Mouse (Mus musculus): ENCODE results near the gene Mfn2. TPM values are rescaled to one million over a fixed set of nuclear protein-coding genes. Genes with fewer than 3 reads are reported as not detected.
A peak's percentile ranks its signal among the peaks of the same experiment; 100 is the strongest.

Gene Mfn2
- polyA plus RNA-seq, 1 experiment from 2014 or later = 17.7 TPM

DNA sequence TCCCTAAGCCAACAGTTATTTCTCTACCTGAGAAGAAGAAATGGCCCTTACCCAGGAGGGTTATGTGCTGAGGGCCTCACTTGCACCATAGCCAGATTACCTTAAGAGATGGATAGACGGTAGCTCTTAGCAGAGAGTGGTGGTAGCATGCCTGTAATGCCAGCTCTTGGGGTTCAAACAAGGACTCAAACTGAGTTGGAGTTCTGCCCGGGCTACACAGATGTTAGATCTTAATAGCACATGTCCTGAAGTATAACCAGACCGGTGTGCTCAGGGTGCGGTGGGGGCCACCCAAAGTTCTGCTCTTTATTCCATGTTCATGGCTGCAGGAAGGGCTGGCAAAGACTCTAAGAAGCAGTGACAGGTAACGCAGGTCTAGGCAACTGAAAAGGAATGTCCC lies 5.0 kb upstream of the Mfn2 start:
- no peak for ATAC-seq (ENCODE audit: low read depth)
- H3K4me1 ChIP-seq (replicated peaks) = peaks cover 5% of the 10 kb centered on the region
- no peak overlapping the region for H3K4me2 ChIP-seq
- no peak overlapping the region for H3K4me3 ChIP-seq (replicated peaks)
- H3K27me3 ChIP-seq = no peaks in the 10 kb centered on the region
- 71% methylated on average over 5 of the region's 5 CpGs for WGBS (ENCODE audit: insufficient replicate concordance)
- no peak for DNase-seq
- H3K36me3 ChIP-seq = peaks cover 22% of the 10 kb centered on the region
- H3K27ac ChIP-seq = no peak overlapping the region
- H3K9ac ChIP-seq = no peak overlapping the region
- no peaks in the 10 kb centered on the region for H3K9me3 ChIP-seq (replicated peaks)

DNA sequence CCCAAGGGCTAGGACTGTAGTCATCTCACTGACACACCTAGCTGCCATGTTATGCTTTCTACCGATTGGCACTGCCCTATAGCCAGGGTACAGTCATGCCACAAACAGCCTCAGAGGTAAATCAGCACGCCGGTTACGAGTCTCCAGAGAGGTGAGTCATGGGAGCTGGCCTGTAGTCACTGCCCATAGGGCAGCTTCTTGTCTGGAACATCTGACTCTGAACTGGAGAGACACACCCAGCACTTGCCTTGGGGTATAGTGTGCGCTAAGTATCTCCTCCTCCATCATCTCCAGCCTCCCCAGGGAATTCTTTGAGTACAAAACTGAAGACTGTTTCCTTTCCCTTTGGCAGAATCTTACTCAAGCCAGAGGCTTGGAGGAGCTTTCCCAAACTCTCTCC lies 1.7 kb upstream of the Mfn2 start:
- ATAC-seq (ENCODE audit: low read depth) = no peak

DNA sequence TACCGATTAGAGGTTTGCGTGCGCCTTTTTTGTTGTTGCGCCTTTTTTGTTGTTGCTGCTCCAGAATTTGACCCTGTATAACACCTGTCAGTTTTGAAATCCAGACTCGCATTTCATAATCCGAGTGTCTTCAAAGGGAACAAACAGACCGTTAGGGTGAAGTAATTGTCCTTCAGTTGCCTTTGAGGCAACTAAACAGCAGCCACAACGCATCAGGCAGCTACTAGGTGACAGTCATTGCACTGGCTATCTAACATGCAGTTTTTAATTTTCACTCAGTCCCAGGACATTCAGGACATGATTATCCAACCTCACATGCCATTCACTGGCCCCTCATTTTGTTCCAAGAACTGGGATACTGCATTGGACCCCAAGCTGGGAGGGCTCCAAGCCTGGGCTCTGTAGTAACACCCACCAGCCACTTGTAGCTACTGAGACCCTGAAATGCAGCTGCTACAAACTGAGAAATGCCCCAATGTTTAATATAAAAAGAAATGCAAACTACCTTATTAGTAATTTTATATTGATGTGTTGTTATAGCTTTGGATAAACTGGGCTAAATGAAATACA lies 671 bp upstream of the Mfn2 start:
- H3K4me2 ChIP-seq = peak overlapping the region; percentile 84
- no peaks in the 10 kb centered on the region for H3K9me3 ChIP-seq (replicated peaks)
- peak overlapping the region; percentile 91 for H3K9ac ChIP-seq
- under 1% methylated on average over 8 of the region's 8 CpGs for WGBS (ENCODE audit: insufficient replicate concordance)
- ATAC-seq (ENCODE audit: low read depth) = peak; percentile 13
- peaks cover 22% of the 10 kb centered on the region for H3K36me3 ChIP-seq
- peaks cover 28% of the 10 kb centered on the region for H3K4me1 ChIP-seq (replicated peaks)
- no peak for DNase-seq
- peak overlapping the region; percentile 95 for H3K4me3 ChIP-seq (replicated peaks)
- H3K27ac ChIP-seq = peak overlapping the region; percentile 19; the same call in 1 of the 2 replicates
- H3K27me3 ChIP-seq = no peaks in the 10 kb centered on the region

More for the DNA sequence above, 1.7 kb upstream of the Mfn2 start:
- WGBS (ENCODE audit: insufficient replicate concordance) = 75% methylated on average over 5 of the region's 5 CpGs
- Histone ChIP-seq H3K27ac (no peak overlapping the region), H3K4me2 (no peak overlapping the region), H3K36me3 (peaks cover 18% of the 10 kb centered on the region), H3K9ac (no peak overlapping the region), H3K4me1 (replicated peaks) (peaks cover 23% of the 10 kb centered on the region), H3K27me3 (no peaks in the 10 kb centered on the region), H3K4me3 (replicated peaks) (no peak overlapping the region), H3K9me3 (replicated peaks) (no peaks in the 10 kb centered on the region)
- DNase-seq = no peak

DNA sequence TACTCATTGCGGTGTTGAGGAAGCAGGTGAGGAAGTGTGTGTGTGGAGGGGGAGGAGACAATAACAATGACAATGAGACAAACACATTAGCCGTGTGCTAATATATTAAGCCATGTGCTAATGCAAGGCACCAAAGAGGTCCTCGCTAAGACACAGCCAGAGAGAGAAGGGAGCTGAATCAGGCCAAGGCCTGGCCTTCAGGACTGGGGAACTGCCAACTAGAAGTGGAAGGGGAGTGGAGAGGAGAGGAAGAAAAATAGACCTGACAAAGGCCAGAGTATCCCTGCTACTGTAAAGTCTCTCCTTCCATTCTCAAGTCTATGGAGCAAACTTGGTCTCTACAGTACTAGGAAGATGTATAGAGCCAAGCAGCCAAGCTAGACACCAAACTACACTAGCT lies 903 bp downstream of the Mfn2 start:
- DNase-seq (no peak), ATAC-seq (ENCODE audit: low read depth) (no peak)
- Histone ChIP-seq H3K27ac (peak overlapping the region; percentile 83; the same call in 1 of the 2 replicates), H3K4me1 (replicated peaks) (peaks cover 28% of the 10 kb centered on the region), H3K9ac (peak overlapping the region; percentile 91), H3K36me3 (peaks cover 33% of the 10 kb centered on the region), H3K27me3 (no peaks in the 10 kb centered on the region), H3K4me2 (peak overlapping the region; percentile 84), H3K9me3 (replicated peaks) (no peaks in the 10 kb centered on the region), H3K4me3 (replicated peaks) (peak overlapping the region; percentile 95)
- 64% methylated on average over 3 of the region's 3 CpGs for WGBS (ENCODE audit: insufficient replicate concordance)

DNA sequence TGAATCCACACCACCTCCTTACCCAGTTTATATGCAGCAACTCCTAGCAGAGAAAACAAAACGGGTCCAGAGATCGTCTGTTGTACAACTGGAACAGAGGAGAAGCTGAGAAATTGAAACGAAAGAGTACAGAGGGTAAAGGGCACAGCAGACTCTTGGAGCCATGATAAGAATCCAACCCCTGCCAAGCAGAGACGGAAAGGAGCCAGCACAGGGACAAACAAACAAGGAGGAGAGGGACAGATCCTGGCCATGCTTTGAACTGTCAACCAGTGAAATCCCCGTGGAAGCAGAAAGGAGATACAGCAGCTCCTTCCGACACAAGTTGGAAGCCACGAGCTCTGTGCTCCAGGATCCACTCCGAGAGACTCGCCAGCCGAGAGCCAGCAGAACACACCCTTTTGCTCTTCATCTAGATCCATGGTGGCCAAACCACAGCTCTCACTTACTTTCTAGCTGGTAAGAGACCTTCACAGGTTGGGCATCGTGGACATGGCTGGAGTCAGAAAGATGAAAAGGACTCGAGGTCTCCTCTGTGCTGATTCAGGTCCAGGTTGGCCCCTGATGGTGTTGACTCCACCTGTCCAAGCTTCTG lies 1.5 kb downstream of the Mfn2 start:
- H3K27me3 ChIP-seq = no peaks in the 10 kb centered on the region
- H3K4me2 ChIP-seq = peak overlapping the region; percentile 84; the same call in 1 of the 2 replicates
- H3K9ac ChIP-seq = 0 out of 2 replicates have a peak overlapping the region, but pooled peaks have one; percentile 91
- no peak for DNase-seq
- WGBS (ENCODE audit: insufficient replicate concordance) = 84% methylated on average over 12 of the region's 12 CpGs
- no peaks in the 10 kb centered on the region for H3K9me3 ChIP-seq (replicated peaks)
- ATAC-seq (ENCODE audit: low read depth) = no peak
- no peak overlapping the region for H3K27ac ChIP-seq
- peaks cover 28% of the 10 kb centered on the region for H3K4me1 ChIP-seq (replicated peaks)
- H3K4me3 ChIP-seq (replicated peaks) = peak overlapping the region; percentile 95
- peaks cover 39% of the 10 kb centered on the region for H3K36me3 ChIP-seq

DNA sequence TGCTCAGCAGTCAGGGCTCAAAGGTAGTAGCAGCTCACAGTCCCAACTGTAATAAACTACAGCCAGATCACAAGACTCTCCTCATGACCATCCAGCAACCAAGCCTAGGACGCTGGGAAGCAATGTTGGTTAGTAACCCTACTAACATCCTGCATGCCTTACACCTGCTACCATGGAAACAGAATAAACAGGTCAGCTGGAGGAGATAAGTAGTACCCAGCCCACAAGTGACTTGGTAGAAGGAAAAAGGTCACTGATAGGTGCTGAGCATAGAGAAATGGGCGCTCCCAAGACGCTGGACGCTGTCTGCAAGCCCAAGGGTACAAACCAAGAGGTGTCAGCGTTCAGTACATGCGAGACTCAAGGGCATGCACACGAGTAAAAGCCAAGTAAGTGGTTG lies 4.1 kb downstream of the Mfn2 start:
- H3K27me3 ChIP-seq = no peaks in the 10 kb centered on the region
- no peak overlapping the region for H3K9ac ChIP-seq
- H3K27ac ChIP-seq = 0 out of 2 replicates have a peak overlapping the region, but pooled peaks have one; percentile 1
- DNase-seq (no peak), ATAC-seq (ENCODE audit: low read depth) (no peak)
- peaks cover 28% of the 10 kb centered on the region for H3K4me1 ChIP-seq (replicated peaks)
- WGBS (ENCODE audit: insufficient replicate concordance) = 82% methylated on average over 7 of the region's 7 CpGs
- no peaks in the 10 kb centered on the region for H3K9me3 ChIP-seq (replicated peaks)
- peaks cover 65% of the 10 kb centered on the region for H3K36me3 ChIP-seq
- no peak overlapping the region for H3K4me2 ChIP-seq
- no peak overlapping the region for H3K4me3 ChIP-seq (replicated peaks)

DNA sequence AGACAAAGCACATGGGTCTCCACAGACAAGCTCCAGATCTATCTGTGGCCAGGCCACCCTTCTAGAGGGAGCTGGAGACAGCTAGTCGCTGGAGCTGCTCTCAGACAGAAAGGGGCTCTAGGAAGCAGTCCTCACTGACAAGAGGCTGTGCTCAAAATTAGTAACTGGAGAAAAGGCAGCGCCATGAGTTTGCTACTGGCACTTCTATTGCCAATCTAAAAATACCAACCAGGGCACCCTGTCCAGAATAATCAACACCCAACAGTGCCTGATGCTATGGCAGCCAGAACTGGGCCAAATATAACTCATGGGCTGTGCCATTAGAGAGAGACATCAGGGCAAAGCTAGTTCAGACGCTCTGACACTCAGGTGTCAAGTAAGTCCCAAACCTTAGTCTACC lies 7.2 kb downstream of the Mfn2 start:
- WGBS (ENCODE audit: insufficient replicate concordance) = 72% methylated on average over 3 of the region's 3 CpGs
- H3K9ac ChIP-seq = no peak overlapping the region
- no peak overlapping the region for H3K4me2 ChIP-seq
- H3K27ac ChIP-seq = no peak overlapping the region
- H3K4me3 ChIP-seq (replicated peaks) = no peak overlapping the region
- H3K36me3 ChIP-seq = peaks cover 82% of the 10 kb centered on the region
- peaks cover 5% of the 10 kb centered on the region; the same call in 1 of the 2 replicates for H3K4me1 ChIP-seq (replicated peaks)
- no peak for ATAC-seq (ENCODE audit: low read depth)
- no peak for DNase-seq
- no peaks in the 10 kb centered on the region for H3K9me3 ChIP-seq (replicated peaks)
- no peaks in the 10 kb centered on the region for H3K27me3 ChIP-seq

DNA sequence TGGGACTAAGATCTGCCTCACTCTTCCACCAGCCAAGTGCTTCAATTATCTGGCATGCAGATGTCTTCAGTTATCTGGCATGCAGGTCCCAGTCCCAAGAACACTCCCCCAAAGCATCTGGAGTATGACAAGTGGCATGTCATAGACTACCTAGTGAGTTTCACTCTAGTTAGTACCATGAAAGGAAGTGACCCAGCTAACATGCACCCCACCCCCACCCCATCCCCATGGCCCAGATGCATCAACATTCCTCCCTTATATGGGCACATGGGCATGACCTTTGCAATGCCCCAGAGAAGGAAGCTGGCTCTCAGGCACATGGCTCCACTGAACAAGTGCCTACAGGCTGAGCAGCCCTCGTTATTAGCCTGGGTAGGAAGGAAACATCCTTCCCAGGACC lies 8.1 kb downstream of the Mfn2 start:
- H3K4me1 ChIP-seq (replicated peaks) = 0 out of 2 replicates have a peak, but pooled peaks cover 5% of the 10 kb centered on the region
- no peak for ATAC-seq (ENCODE audit: low read depth)
- H3K36me3 ChIP-seq = peaks cover 84% of the 10 kb centered on the region

DNA sequence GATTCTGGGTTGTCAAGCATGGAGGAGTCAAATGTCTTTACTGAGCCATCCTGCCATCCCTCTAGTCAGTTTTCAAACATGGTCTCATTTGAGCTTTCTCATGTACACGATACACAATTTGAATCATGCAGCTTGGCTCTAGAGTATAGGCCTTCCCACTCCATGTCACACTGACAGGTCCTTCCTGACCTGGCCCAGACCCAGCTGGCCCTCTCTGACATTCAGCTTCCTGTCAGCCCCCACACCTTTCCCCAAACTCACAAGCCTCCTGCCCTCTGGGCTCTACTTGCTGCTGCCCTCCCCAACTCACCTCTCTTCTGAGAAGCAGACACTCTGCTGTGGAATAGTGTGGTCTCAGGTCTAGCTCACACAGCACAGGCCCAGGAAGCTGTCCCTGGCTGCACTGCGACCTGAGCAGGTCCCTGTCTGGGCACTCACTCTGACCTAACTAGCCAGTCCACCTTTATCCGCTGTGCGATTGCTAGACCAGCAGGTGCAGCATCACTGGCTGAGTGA lies 8.6 kb downstream of the Mfn2 start:
- Histone ChIP-seq H3K4me2 (no peak overlapping the region), H3K4me1 (replicated peaks) (0 out of 2 replicates have a peak, but pooled peaks cover 3% of the 10 kb centered on the region), H3K27ac (no peak overlapping the region), H3K27me3 (no peaks in the 10 kb centered on the region), H3K9ac (no peak overlapping the region), H3K36me3 (peaks cover 88% of the 10 kb centered on the region), H3K4me3 (replicated peaks) (no peak overlapping the region), H3K9me3 (replicated peaks) (no peaks in the 10 kb centered on the region)
- ATAC-seq (ENCODE audit: low read depth) = no peak
- 84% methylated on average over 4 of the region's 4 CpGs for WGBS (ENCODE audit: insufficient replicate concordance)
- DNase-seq = no peak

More for the DNA sequence above, 8.1 kb downstream of the Mfn2 start:
- Histone ChIP-seq H3K4me2 (no peak overlapping the region), H3K4me3 (replicated peaks) (no peak overlapping the region), H3K27me3 (no peaks in the 10 kb centered on the region), H3K9me3 (replicated peaks) (no peaks in the 10 kb centered on the region), H3K27ac (no peak overlapping the region), H3K9ac (no peak overlapping the region)
- DNase-seq = no peak
- WGBS (ENCODE audit: insufficient replicate concordance) = 57% methylated on average over 1 of the region's 1 CpGs

DNA sequence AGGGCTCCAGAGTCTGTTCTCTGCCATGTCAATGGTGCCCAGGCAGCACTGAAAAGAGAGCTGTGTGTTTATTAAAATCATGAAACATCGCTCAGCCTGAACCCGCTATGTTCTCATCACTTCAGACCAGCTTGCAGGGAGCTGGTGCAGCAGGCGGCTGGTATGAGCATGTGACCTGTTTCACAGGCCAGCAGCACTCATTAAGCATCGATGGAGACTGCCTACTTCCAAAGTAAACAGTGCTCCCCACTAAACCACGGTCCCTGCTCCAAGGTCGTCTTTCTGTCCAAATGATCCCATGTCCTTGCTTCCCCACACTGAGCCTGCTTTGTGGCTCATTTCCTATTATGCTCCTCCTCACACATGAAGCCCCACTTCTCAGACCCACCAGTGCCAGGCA lies 14.2 kb downstream of the Mfn2 start:
- 74% methylated on average over 6 of the region's 6 CpGs for WGBS (ENCODE audit: insufficient replicate concordance)

DNA sequence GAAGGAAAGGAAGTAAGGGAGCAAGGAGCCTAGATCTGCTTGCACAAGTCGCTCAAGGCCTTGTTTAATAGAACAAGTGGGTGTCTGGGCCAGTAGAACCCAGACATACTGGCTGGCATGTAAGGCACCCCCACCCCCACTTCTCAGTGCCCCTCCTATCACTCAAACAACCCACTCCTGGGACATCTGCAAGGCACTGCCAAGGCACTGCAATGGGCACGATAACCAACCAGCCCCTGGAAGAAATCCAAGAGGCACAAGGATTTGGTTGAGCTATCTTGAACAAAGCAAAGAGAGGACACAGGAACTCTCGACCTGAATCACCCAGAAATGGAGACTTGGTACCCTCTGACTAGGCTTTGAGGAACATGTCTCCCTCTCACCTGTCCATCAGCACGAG lies 16.3 kb downstream of the Mfn2 start:
- Histone ChIP-seq H3K4me3 (replicated peaks) (no peak overlapping the region), H3K36me3 (peaks cover 90% of the 10 kb centered on the region), H3K4me2 (no peak overlapping the region), H3K27ac (no peak overlapping the region), H3K9me3 (replicated peaks) (no peaks in the 10 kb centered on the region), H3K9ac (no peak overlapping the region), H3K27me3 (no peaks in the 10 kb centered on the region), H3K4me1 (replicated peaks) (no peaks in the 10 kb centered on the region)
- ATAC-seq (ENCODE audit: low read depth) (no peak), DNase-seq (no peak)
- 83% methylated on average over 4 of the region's 4 CpGs for WGBS (ENCODE audit: insufficient replicate concordance)

More for the DNA sequence above, 14.2 kb downstream of the Mfn2 start:
- Histone ChIP-seq H3K27ac (no peak overlapping the region), H3K4me1 (replicated peaks) (no peaks in the 10 kb centered on the region), H3K27me3 (no peaks in the 10 kb centered on the region), H3K4me3 (replicated peaks) (no peak overlapping the region), H3K9me3 (replicated peaks) (no peaks in the 10 kb centered on the region), H3K9ac (no peak overlapping the region), H3K4me2 (no peak overlapping the region), H3K36me3 (peaks cover 89% of the 10 kb centered on the region)
- ATAC-seq (ENCODE audit: low read depth) (no peak), DNase-seq (no peak)

DNA sequence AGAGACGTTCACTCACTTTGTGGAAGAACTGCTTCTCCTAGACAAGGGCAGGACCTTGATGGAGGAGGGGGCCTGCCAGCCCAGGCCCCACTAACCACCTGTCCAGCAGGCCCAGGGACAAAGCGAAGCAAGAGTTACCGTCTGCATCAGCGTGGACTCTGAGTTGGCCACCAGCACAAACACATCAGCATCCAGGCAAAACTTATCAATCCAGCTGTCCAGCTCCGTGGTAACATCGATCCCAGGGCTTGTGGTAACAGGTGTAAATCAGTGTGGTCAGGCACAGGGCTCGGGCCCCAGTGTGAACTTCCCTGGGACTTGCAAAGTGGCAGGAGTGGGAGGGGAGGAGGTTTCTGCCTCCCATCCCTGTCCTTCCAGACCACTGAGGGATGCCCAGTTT lies 17.2 kb downstream of the Mfn2 start:
- no peak overlapping the region for H3K9ac ChIP-seq
- no peaks in the 10 kb centered on the region for H3K9me3 ChIP-seq (replicated peaks)
- WGBS (ENCODE audit: insufficient replicate concordance) = 80% methylated on average over 7 of the region's 7 CpGs

More for the DNA sequence above, 17.2 kb downstream of the Mfn2 start:
- H3K4me3 ChIP-seq (replicated peaks) = no peak overlapping the region
- H3K27ac ChIP-seq = no peak overlapping the region
- DNase-seq (no peak), ATAC-seq (ENCODE audit: low read depth) (no peak)
- H3K36me3 ChIP-seq = peaks cover 92% of the 10 kb centered on the region
- no peak overlapping the region for H3K4me2 ChIP-seq
- H3K27me3 ChIP-seq = no peaks in the 10 kb centered on the region
- no peaks in the 10 kb centered on the region for H3K4me1 ChIP-seq (replicated peaks)
